Mouse (Mus musculus) heart, postnatal 36 days (tissue): ENCODE results near the gene Zfp385b. TPM values are rescaled to one million over a fixed set of nuclear protein-coding genes. Genes with fewer than 3 reads are reported as not detected.

Experiments used
- DNase-seq, 2 experiments: peaks; one replicate each; pipeline ENCODE4 v3.0.0; 2021 to 2022
- intact Hi-C: fragments of 180-260 bp; cut with DNase I; formaldehyde crosslinking; loops from one replicate; pipeline ENCODE4 v1.15.1; 2025
- total RNA-seq, 2 experiments: library from RNA; stranded (reverse); gene quantifications; 2 replicates each; pipeline ENCODE4 v1.2.3; 2021

Gene Zfp385b
- 1 to 10 TPM; 8.7 to 9.7 TPM for total RNA-seq

- DNase-seq, result no peak
- intact Hi-C loops, result no loop called here
Observed at GRCm38 (mm10) chr2:77819539-77819938, at the start of gene Zfp385b. Gene Zfp385b (minus strand): TSS chr2:77819639.

- intact Hi-C loops, result no loop called here
- no peak for DNase-seq
Observed at GRCm38 (mm10) chr2:77863934-77864333, 44.5 kb upstream of the Zfp385b start.

GRCm38 (mm10) chr2:77863522-77863921 is 44.1 kb upstream of the Zfp385b start:
- intact Hi-C loops, result no loop called here
- DNase-seq, result no peak

- intact Hi-C loops, result no loop called here
- no peak for DNase-seq
Observed at GRCm38 (mm10) chr2:77841464-77841863, 22.0 kb upstream of the Zfp385b start.

- intact Hi-C loops, result no loop called here
- DNase-seq, result no peak
Observed at GRCm38 (mm10) chr2:77839587-77839986, 20.1 kb upstream of the Zfp385b start.

DNA sequence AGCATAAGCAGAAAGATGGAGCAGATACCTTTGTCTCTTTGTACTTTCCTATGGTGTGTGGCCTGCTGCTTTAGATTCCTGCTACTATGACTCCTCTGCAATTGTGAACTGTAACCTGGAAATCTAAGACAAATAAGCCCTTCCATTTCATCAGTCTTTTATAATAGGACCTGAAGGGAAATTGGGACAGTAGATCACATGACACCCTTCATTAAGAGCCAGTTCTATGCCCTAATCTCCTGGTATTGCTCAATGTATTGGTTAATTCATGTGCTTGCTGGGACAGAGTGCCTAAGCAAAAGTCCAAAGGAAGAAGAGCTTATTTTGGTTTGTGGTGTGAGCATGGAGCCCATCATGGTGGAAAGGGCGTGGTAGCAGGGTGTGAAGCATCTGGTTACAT is 19.2 kb upstream of the Zfp385b start:
- no peak for DNase-seq
- intact Hi-C loops, result no loop called here

DNA sequence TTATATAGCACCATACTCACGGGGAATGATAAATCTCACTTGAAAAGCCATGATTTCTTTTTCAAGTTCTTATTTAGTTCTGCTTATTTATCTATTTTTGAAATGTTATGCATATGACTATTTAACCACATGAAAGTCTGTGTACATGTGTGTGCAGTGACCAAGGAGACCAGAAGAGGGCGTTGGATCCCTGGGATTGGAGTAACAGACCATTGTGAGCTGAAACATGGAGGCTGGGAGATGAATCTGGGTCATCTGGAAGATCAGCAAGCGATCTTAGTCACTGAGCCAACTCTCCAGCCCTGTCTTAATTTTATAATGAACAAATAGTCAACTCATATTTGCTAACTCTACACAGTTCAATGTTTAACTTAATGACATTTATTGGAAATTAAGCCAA is 16.3 kb upstream of the Zfp385b start:
- intact Hi-C loops, result no loop called here
- no peak for DNase-seq

DNA sequence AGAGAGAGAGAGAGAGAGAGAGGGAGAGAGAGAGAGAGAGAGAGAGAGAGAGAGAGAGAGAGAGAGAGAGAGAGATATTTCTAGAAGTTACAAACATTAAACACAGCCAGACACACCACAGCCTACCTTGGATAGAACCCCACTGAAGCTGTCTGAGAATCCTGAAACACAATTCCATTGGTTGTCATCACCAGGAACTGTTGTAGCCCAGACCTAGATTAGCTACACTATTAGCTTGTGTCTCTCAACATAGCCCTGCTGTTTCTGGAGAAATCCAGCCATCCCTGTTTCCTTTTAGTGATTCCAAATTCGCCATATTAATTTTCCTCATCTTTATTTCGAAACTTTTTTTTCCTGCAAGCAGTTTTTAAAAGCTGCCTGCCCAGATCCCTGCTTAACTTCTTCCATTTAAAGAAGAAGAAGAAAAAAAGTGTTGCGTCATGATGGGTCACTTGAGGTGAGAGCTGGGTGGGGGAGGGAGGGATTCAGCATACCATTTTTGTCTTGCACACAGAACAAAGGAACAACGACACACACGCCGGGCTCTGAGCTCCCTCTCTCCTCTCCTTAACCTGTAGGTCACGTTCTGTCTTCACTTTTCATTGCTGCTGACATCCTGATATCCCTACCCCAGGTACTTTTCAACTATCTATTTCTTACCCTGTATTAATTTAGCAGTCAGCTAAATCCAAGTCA is 6.8 kb upstream of the Zfp385b start:
- intact Hi-C loops, result no loop called here

GRCm38 (mm10) chr2:77823026-77823425 is 3.6 kb upstream of the Zfp385b start:
- intact Hi-C loops, result no loop called here
- DNase-seq, result no peak

More for the DNA sequence above, 6.8 kb upstream of the Zfp385b start:
- peak; percentile 11 to 15 for DNase-seq

- no peak for DNase-seq
- intact Hi-C loops, result no loop called here
Observed at GRCm38 (mm10) chr2:77817357-77817894, 2.0 kb downstream of the Zfp385b start.

DNA sequence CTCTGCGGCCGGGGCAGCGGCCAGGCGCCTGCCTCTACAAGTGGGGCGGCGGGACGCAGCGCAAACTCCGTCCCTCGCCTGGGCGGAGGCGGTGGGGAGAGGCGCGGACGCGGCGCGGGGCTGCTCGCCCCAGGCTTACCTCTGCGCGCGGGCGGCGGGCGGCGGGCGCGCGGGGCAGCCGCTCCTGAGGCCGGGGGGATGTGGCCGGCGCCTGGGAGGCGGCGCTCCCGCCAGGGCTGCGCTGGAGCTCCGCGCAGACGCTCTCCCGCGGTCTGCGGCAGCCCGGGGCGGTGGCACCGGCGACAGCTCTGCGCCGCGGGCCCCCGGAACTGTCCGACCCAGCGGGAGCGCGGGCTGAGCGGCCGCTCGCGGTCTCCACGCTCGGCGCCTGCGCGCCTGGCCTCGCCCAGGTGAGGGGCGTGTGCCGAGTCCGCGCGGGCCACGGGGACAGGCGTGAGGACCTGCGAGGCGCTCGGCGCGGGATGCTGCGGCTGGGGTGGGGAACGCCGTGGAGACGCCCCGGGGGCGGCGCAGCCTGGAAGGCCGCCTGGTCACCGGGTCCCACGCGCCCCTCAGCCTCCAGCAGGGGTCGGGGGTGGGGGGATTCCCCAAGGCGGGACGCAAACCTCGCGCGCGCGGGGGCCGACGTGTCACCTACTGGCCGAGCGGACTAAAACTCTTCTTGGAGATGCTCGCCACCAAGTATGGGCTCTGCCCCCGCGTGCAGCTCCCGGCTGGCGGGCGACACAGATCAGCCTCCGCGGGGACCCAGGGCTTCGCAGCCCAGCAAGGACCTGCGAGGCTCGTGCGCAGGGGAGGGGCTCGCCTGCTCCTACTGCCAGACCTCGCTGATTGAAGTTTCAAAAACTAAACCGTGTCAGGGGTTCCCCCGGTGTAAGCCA is 2.8 kb downstream of the Zfp385b start:
- intact Hi-C loops, result no loop called here
- DNase-seq, result peak; percentile 16 to 28

DNA sequence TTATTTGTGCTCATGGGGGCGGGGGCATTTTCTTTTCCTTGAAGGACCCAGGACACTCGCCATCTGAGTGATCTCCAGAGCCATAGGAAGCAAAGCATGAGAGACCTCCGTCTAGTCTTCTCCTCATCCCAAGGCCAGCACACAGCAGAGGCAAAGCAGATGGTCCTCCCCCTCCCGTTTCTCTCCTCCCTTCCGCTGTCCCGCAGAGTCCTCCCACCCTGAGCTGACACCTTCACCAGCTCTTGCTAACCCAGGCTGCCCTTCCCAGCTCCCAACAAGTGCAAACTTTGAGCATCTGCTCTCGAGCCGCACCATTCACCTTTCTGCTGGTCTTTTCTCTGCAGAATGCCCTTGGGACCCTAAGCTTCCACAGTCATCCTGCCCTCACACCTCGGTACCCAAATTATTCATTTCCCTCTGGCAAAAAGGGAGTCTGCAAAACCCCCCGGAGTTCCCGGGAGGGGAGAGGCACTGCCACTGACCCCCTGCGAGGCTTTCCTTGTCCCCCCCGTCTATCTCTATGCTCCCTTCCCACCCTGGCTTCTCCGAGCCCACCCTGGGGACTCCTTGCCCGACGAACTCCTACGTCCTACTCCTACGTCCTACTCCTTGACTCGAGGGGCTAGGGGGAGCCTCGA is 3.5 kb downstream of the Zfp385b start:
- DNase-seq, result no peak
- intact Hi-C loops, result no loop called here

GRCm38 (mm10) chr2:77814896-77815295 is 4.5 kb downstream of the Zfp385b start:
- intact Hi-C loops, result no loop called here
- no peak for DNase-seq

DNA sequence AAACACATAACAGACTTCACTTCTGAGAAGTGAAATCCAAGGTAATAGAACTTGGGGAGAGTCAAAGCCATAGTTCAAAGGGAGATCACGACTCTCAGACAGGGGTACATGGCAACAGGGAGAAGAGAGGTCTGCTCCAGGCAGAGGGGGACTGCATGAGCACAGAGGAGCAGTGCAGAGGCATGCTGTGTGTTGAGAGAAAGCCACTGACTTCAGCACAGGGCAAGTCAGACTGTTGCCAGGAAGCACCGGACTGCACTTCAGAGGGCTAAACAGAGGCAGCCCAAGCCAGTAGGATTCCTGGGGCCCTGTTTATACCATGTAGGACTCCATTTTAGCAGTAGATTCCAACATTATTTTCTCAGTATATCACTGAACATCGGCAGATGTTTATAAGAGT is 6.4 kb downstream of the Zfp385b start:
- intact Hi-C loops, result no loop called here
- no peak for DNase-seq

DNA sequence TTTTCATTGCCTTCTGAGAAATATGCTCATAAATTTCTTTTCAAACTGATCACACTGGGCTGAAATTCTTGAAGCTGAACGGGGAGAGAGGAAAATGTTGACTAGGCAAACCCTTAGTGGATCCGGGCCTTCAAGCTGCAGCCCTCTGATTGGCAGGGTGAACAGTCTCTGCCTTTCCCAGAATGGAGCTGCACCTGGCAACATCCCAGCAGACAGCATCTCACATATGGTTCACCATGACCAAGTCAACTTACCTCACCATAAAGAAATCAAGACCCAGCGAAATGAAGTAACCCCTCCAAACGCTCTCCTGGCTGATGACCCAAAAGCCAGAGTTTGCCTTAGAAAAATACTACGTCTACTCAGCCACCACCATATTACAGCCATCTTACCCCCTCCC is 8.7 kb downstream of the Zfp385b start:
- intact Hi-C loops, result no loop called here

DNA sequence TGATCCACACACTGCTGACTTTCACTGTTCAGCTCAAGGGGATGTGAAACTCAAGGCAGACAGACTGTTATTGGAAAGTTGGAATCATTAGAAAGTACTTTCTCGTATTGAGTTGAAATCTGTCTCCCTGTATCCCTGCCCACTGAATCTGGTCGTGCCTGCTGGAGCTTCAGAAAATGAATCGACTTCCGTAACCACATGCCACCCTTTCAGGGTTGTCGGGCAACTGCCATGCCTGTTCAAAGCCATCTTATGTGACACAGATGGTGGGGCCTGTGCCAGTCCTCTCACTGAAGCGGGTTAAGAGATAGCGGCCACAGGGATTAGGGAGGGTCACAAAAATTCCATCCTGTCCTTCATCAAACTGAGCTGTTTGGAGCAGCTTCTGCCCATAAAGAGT is 14.7 kb downstream of the Zfp385b start:
- DNase-seq, result no peak
- intact Hi-C loops, result no loop called here

More for the DNA sequence above, 8.7 kb downstream of the Zfp385b start:
- no peak for DNase-seq

DNA sequence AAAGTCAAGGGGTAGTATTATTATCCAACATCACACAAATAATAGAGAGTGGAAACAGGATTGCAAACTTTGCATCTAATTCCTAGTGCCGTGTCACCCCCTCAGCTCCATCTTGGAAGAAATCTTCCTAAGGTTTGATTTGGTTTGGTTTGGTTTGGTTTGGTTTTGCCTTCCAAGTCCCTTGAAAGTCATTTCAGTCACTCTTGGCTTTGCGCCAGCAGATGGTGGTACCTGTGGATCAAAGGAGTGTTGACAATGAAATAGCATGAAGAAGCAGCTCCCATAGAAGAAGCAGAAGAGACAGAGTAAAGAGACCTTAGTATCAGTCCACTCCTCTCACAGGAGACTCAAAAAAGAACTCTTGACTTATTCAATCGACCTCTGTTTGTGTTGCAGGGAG is 17.1 kb downstream of the Zfp385b start:
- intact Hi-C loops, result no loop called here
- DNase-seq, result no peak

- DNase-seq, result no peak
- intact Hi-C loops, result no loop called here
Observed at GRCm38 (mm10) chr2:77801430-77801829, 18.0 kb downstream of the Zfp385b start.

- DNase-seq, result no peak
- intact Hi-C loops, result no loop called here
Observed at GRCm38 (mm10) chr2:77801009-77801408, 18.4 kb downstream of the Zfp385b start.

DNA sequence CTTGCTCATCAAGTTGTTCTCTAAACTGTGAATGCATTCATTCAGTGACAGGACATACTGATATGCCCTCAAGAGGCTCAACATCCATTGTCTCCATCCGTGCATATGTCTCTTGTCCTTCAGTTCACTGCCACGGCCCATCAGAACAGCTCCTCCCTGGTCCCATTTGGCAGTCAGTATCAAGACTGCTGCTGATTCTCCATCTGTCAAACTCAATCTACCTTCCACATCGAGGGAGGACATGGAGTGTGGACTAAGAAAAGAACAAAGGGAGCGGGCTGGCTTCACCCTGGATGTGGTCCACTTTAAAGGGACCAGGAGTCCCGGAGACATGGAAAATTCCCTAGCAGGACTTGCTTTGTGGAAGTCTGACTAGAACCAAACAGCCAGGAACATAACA is 22.2 kb downstream of the Zfp385b start:
- intact Hi-C loops, result loop anchor here (5.0 kb wide), 1 partner anchor 225 kb away; no protein-coding TSS in a partner anchor
- DNase-seq, result no peak
